Mouse (Mus musculus) adrenal gland, postnatal 10 days (tissue): Measurements from ENCODE around the gene Lrrc49. TPM values are rescaled to one million over a fixed set of nuclear protein-coding genes. Genes with fewer than 3 reads are reported as not detected.

Experiments
- DNase-seq: peaks from one replicate; pipeline ENCODE4 v3.0.0; 2021; ENCODE audit warnings: mixed read lengths
- total RNA-seq, 2 experiments: library from RNA; stranded (reverse); gene quantifications; 2 replicates each; pipeline ENCODE4 v1.2.3; 2021

The Lrrc49 gene
- total RNA-seq, 2 experiments from 2014 or later = 19.6 to 25.1 TPM

DNA sequence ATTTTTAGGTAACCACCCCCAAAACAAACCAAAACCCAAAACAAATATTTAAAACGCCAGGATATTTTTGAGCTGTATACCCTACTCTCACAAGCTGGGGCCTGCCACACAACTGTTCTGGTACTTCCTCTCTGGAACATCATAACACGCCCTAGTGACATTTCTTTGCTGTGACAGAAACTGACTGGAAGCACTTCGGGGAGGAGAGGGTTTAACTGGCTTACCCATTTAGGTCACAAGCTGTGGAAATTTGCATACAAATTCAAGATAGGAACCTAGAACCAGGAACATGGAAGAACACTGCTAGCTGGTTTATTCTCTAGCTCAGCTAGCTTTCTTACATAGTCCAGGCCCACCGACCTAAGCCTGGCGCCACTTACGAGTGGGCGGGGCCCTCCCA, 92.6 kb downstream of the Lrrc49 start:
- DNase-seq = no peak

GRCm38 (mm10) chr9:60592974-60593373, 95.0 kb downstream of the Lrrc49 start:
- no peak for DNase-seq

- no peak for DNase-seq
Measured at GRCm38 (mm10) chr9:60592363-60592762, 95.6 kb downstream of the Lrrc49 start.

GRCm38 (mm10) chr9:60590871-60591624, 96.9 kb downstream of the Lrrc49 start:
- no peak for DNase-seq

DNA sequence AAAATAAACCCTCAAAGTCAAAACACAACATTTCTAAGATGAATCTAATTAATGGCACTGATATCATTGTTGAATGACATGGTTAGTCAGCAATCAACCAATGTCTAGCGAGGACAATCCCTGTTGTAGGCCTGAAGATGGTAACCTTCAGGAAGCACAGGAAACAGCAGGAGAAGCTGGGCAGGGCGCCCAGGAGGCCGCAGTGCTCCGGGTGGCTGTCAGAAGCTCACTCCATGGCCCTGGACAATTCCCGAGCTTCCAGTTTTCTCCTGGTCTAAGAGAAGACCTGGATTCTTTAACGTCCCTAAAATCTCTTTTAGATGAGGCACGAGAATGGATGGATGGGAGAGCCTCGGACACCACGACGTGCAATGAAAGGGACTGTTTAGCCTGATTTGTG, 99.0 kb downstream of the Lrrc49 start:
- no peak for DNase-seq

- no peak for DNase-seq
Measured at GRCm38 (mm10) chr9:60586920-60587319, 101.0 kb downstream of the Lrrc49 start.

DNA sequence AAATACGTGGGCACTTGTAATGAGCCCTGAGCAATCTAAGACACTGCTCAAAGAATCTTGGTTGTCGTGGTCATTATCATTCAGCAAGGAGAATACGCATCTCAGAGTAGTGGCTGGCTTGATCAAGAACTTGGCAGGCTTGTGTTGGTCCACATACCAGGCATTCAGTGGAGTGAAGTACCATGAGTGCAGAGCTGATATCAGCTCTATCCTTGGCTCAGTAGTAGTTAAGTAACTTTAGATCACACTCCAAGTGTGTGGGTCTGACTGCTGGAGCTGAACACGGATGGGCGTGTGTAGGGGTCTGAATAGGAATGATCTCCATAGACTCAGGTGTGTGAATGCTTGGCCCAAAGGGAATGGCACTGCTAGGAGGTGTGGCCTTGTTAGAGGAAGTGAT, 102.8 kb downstream of the Lrrc49 start:
- no peak for DNase-seq

DNA sequence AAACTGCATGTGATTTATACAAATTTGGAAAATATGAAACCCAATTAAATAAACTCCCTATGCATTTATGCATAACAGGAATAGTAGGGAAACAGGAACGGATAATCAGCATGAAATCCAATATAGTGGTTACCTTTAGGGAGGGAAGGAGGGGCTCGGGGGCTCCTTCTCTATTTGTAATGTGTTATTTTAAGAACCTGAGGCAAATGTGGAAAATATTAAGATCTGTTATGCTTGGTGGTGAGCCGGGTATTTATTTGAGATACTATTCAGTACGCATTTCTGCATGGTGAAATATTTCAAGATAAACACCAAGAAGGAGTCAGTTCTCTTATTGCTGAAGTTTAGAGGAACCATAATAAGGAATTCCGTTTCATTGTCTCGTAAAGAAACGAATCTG, 105.4 kb downstream of the Lrrc49 start:
- no peak for DNase-seq

DNA sequence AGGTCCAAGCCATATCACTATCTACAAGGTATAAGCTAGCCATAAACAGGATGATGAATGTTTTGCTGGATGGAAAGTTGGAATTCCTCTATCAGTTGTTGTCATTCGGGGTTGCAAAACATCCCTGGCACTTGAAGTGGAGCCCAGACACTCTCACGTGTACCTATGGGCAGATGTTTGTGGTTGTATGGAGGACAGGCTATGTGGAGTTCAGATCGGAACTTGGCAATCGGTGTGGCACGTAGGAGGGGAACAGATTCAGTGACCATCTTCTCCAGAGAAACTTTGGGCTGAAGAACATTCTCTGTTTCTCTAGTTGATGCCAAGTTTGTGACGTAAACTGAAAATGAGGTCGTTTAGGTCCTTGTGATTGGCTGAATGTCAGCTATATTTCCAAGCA, 114.9 kb downstream of the Lrrc49 start:
- no peak for DNase-seq

- no peak for DNase-seq
Measured at GRCm38 (mm10) chr9:60571725-60572124, 116.2 kb downstream of the Lrrc49 start.

- DNase-seq = no peak
Measured at GRCm38 (mm10) chr9:60571041-60571440, 116.9 kb downstream of the Lrrc49 start.

- DNase-seq = no peak
Measured at GRCm38 (mm10) chr9:60569366-60569765, 118.6 kb downstream of the Lrrc49 start.

- no peak for DNase-seq
Measured at GRCm38 (mm10) chr9:60563809-60564208, 124.1 kb downstream of the Lrrc49 start.

DNA sequence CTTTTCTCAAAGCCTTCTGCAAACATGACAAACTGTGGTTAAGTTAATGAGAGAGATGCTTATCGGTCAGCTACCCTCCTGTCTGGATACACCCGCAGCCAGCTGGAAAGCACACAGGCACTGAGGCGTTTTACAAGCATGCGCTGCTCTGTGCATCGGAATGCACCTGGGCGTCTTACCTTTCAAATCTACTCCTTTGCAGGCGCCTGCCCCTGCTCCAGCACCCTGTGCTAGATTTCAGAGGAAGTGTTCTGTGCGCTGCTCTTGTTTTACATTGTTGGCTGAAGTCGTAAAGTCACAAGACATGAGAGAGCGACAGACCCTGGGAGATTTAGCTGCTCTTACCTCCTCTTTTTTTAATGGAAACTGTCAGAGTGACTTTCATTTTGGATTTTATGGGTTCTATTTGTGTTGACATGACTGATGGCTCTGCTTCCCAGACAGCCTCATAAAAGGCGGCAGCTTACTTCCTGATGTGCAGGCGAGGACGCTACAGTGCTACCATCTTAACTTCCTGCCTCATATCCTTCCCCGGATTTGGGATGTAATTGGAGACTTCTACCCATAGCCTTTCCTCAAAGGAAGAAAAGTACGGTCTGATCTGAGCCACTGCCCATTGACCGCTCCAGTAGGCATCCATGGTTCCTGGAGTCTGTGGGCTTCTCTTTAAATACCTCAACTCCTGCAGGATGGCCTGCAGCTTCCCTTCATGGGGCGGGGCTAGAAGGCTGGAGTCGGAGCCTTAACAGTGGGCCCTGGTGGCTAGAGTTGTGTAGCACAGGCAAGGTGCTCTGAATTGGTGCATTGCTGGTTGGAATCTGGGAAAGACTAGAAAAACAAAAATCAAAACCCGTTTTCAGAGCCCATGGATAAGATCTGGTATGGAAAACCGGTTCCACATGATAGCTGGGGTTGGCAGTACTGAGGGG, 125.3 kb downstream of the Lrrc49 start:
- DNase-seq = peak; percentile 38

- DNase-seq = no peak
Measured at GRCm38 (mm10) chr9:60561641-60562289, 126.2 kb downstream of the Lrrc49 start.

DNA sequence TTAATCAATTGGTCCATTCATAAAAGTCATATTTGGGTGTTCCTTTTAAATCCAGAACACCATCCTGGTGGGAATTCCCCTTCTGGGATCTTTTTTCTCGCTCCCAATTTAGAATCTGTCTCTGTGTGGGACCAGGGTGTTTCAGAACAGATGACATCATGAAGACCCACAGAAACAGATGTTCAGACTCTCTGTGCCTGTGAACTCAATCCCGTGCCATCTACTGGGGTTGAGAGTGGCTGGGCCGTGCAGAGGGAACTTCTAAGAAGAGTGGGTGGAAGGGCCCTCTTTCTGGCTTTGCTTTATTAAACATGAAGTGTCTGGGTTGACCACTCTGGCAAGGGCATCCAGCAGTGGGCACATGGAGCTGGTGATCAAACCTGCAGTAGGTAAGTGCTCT, 129.5 kb downstream of the Lrrc49 start:
- DNase-seq = no peak

DNA sequence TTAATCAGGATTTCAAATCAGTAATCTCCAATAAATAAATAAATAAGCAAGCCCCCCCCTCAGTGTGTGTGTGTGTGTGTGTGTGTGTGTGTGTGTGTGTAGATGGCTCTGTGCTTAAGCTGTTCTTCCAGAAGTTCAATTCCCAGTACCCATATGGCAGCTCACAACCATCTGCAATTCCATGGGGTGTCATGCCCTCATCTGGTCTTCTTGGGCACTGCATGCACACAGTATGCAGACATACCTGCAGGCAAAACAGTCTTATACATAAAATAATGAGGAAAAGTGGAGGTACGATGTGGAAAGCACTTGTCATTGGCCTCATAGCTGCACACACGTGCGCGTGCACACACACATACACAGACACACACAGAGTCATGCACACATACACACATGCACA, 136.7 kb downstream of the Lrrc49 start:
- DNase-seq = no peak

DNA sequence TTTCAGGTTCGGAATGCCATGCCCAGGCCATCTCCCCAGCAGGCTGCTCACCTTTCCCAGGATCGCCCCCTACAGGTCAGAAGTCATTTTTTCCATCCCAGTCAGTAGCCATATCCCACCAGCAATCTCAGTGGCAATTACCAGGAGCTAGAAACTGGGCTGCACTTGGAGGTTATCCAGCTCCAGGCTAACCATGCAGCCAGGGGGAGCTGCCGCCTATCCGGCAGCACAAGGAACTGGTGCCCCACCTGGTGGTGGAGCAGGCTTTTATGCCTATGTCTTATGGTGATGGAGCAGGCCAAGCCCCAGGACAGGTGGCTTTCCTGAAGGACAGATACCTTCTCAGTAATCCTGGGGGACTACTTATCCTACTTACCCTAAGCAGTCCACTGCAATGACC, 139.8 kb downstream of the Lrrc49 start:
- DNase-seq = peak; percentile 66

- DNase-seq = no peak
Measured at GRCm38 (mm10) chr9:60546169-60546568, 141.8 kb downstream of the Lrrc49 start.

GRCm38 (mm10) chr9:60545361-60546096, 142.4 kb downstream of the Lrrc49 start:
- DNase-seq = no peak

GRCm38 (mm10) chr9:60543422-60544015, 144.4 kb downstream of the Lrrc49 start:
- DNase-seq = no peak

GRCm38 (mm10) chr9:60530310-60530709, 157.6 kb downstream of the Lrrc49 start:
- DNase-seq = no peak
